Mouse (Mus musculus): ENCODE data around the gene Gpr143. TPM values are rescaled to one million over a fixed set of nuclear protein-coding genes. Genes with fewer than 3 reads are reported as not detected.

Gpr143 gene
- polyA plus RNA-seq (2015; fragmentation: Illumina TruSeq; extraction: RNeasy Lipid Tissue Mini Kit (QIAGEN cat#74804); ENCODE audit: low read depth, low replicate concordance) = not detected

GRCm38 (mm10) chrX:152781720-152782403 is at the start of gene Gpr143:
Gene Gpr143 (plus strand): TSS chrX:152781921.

GRCm38 (mm10) chrX:152768891-152769599 is 12.7 kb upstream of the Gpr143 start, which contains the start of gene Shroom2:
Gene Shroom2 (minus strand): TSS chrX:152769465.

Other genes with a start within 250 kb of the Gpr143 start
- not detected for gene Cldn34a, start 218.6 kb upstream of the Gpr143 start, polyA plus RNA-seq (2015; fragmentation: Illumina TruSeq; extraction: RNeasy Lipid Tissue Mini Kit (QIAGEN cat#74804); ENCODE audit: low read depth, low replicate concordance)
- 79.4 TPM for gene Shroom2, start 12.5 kb upstream of the Gpr143 start, polyA plus RNA-seq (2015; fragmentation: Illumina TruSeq; extraction: RNeasy Lipid Tissue Mini Kit (QIAGEN cat#74804); ENCODE audit: low read depth, low replicate concordance)
- 1.3 TPM for gene Usp51, start 224.5 kb downstream of the Gpr143 start, polyA plus RNA-seq (2015; fragmentation: Illumina TruSeq; extraction: RNeasy Lipid Tissue Mini Kit (QIAGEN cat#74804); ENCODE audit: low read depth, low replicate concordance)

All from brain, adult 10 weeks (tissue).